Mouse (Mus musculus) forebrain, postnatal 0 days (tissue): ENCODE data around the gene Mkrn2os. TPM values are rescaled to one million over a fixed set of nuclear protein-coding genes. Genes with fewer than 3 reads are reported as not detected.

Experiments used
- ATAC-seq: fragments of 200-750 bp; cut with Nextera tagmentation; 2 replicates; pipeline ENCODE4 v1.8.0; 2017; ENCODE audit warnings: mild to moderate bottlenecking, moderate library complexity
- DNase-seq: peaks from one replicate; pipeline ENCODE4 v3.0.0-alpha.2; 2015
- H3K27ac ChIP-seq: fragments of 300-500 bp; sonication (generic); 2 replicates; pipeline ENCODE4 v1.5.1; 2014; ENCODE audit warnings: low read depth, mild to moderate bottlenecking, antibody characterized with exemption, low read length, moderate library complexity, mixed read lengths
- H3K27me3 ChIP-seq: fragments of 300-500 bp; sonication (generic); 2 replicates; pipeline ENCODE4 v1.6.1; 2014; ENCODE audit warnings: mild to moderate bottlenecking, low read length, mixed read lengths; ENCODE audit not compliant: insufficient read depth
- H3K36me3 ChIP-seq: fragments of 300-500 bp; sonication (generic); 2 replicates; pipeline ENCODE4 v1.6.1; 2014; ENCODE audit warnings: mild to moderate bottlenecking, moderate library complexity; ENCODE audit not compliant: insufficient read depth
- H3K4me1 ChIP-seq: fragments of 300-500 bp; sonication (generic); 2 replicates; pipeline ENCODE4 v1.6.1; 2014; ENCODE audit warnings: antibody characterized with exemption; ENCODE audit not compliant: insufficient read depth
- H3K4me2 ChIP-seq: fragments of 300-500 bp; sonication (generic); 2 replicates; pipeline ENCODE4 v1.6.1; 2014; ENCODE audit warnings: low read depth, mild to moderate bottlenecking, moderate library complexity
- H3K4me3 ChIP-seq: fragments of 300-500 bp; sonication (generic); 2 replicates; pipeline ENCODE4 v1.5.1; 2014; ENCODE audit warnings: low read depth, low read length, mixed read lengths
- H3K9ac ChIP-seq: fragments of 300-500 bp; sonication (generic); 2 replicates; pipeline ENCODE4 v1.6.1; 2014; ENCODE audit warnings: mild to moderate bottlenecking
- H3K9me3 ChIP-seq: fragments of 300-500 bp; sonication (generic); 2 replicates; pipeline ENCODE4 v1.6.1; 2016; ENCODE audit warnings: low read length
- CTCF ChIP-seq: sonication (generic); IDR thresholded peaks from 2 replicates; pipeline ENCODE4 v1.5.1; 2016; ENCODE audit warnings: antibody characterized with exemption, control low read depth, low read depth
- WGBS: fragments of 180-500 bp; shearing (Covaris S2); extraction: QIAGEN DNeasy Blood & Tissue Kit; methylation state at CpG from one replicate; pipeline ENCODE4 v1.1.7; 2014; 5-methylcytosine and 5-hydroxymethylcytosine counted together
- polyA plus RNA-seq: library from polyadenylated mRNA; unstranded; fragments of >200 nt; fragmentation: Nextera tagmentation; extraction: Ambion mirVana; gene quantifications from 2 replicates; pipeline ENCODE4 v1.2.1, GENCODE M21; 2015
- total RNA-seq: library from RNA; depleted of rRNA; stranded (reverse); fragments of >200 nt; gene quantifications from 2 replicates; pipeline ENCODE4 v1.2.3, GENCODE M21; 2014

Mkrn2os gene
- total and polyA plus RNA-seq, 2 experiments from 2014 or later = 0.35 to 0.38 TPM

DNA sequence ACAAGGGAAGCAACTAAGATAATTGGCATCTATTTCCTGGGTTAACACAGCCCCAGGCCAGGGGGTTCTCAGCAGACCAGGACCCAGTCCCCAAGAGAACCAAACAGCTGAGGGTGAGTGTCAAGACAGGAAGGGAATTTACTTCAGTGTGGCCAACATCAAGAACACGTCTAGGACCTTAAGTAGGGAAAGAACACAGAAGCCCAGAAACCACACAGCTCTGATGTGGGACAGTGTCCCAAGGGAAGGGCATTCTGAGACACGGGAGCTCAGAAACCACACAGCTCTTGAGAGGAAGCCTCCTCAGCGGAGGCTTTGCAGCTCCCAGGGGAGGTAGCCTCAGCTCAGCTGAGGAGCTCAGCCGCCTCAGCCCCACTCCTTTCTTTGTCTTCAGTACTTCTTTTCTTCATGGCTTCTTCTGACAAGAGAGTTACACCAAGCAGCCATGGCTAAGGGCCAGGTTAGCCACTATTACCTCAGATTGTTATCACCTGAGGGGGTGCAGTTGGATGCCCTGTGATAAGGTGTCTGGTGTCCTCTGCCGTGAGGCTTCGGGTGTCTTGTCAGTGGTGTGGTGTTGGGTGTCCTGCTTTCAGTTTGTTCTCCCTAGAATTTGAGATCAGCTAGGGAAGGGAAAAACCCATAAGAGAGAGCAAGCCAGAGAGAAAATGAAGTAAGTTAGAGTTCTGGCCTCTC lies 8.8 kb downstream of the Mkrn2os start:
- Histone ChIP-seq H3K36me3 (peaks cover 28% of the 10 kb centered on the region), H3K9ac (no peak overlapping the region), H3K9me3 (no peaks in the 10 kb centered on the region), H3K27me3 (no peaks in the 10 kb centered on the region), H3K4me2 (no peak overlapping the region), H3K4me3 (no peak overlapping the region), H3K4me1 (no peaks in the 10 kb centered on the region), H3K27ac (no peak overlapping the region)
- ATAC-seq (no peak), DNase-seq (no peak)
- no peak for TF ChIP-seq CTCF
- WGBS = 84% methylated on average over 6 of the region's 6 CpGs

DNA sequence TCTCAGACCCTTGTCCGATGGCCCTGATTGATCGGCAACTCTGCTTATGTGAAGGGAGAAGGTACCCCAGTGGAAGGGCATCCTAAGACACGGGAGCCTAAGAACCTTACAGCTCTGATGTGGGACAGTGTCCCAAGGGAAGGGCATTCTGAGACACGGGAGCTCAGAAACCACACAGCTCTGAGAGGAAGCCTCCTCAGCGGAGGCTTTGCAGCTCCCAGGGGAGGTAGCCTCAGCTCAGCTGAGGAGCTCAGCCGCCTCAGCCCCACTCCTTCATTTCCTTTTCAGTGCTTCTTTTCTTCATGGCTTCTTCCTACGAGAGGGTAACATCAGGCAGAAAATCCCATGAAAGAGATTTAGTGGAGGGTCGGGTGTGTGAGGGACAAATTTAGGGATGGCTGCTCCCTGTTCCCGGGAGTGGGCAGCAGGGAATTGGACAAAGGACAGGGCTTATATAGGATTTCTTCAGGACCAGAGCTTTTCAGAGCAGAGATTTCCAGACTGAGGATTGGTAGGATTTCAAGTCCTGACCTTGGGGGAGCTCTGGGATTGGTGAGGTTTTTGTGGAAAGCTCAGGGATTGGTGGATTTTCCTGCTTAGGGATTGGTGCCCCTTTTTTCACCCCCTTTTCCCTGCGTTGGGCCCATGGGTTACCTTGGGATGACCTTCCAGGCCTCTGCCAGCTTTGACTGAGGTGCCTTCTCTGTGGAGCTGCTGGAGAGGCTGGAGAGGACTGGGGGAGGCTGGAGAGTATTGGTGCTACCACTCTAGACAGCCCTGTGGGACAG lies 9.9 kb downstream of the Mkrn2os start:
- DNase-seq = no peak
- Histone ChIP-seq H3K27me3 (no peaks in the 10 kb centered on the region), H3K4me1 (no peaks in the 10 kb centered on the region), H3K9ac (no peak overlapping the region), H3K9me3 (no peaks in the 10 kb centered on the region), H3K36me3 (peaks cover 38% of the 10 kb centered on the region), H3K4me3 (no peak overlapping the region), H3K27ac (no peak overlapping the region), H3K4me2 (no peak overlapping the region)
- TF ChIP-seq CTCF = no peak
- ATAC-seq = no peak
- 85% methylated on average over 10 of the region's 10 CpGs for WGBS

DNA sequence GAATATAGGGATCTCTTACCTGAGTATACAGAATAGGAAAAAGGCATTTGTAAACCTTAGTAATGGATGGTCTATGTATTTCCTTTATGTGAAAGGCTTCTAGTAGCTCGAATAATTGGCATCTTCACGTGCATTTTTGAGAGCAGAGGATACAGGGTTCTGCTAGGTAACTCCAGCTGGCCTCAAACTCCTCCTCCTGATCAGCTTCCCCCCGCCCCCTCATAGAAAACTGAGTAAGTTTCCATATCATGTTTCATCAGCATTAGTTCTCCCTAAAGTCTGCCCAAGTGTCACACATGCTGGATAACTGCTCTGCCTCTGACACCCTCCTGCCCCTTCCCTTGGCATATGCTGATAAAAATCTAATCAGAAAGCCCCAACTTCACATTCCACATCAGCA lies 11.6 kb downstream of the Mkrn2os start:
- DNase-seq (no peak), ATAC-seq (no peak)
- H3K36me3 ChIP-seq = peaks cover 54% of the 10 kb centered on the region
- H3K4me3 ChIP-seq = no peak overlapping the region
- 85% methylated on average over 3 of the region's 3 CpGs for WGBS
- no peak overlapping the region for H3K4me2 ChIP-seq
- no peak overlapping the region for H3K27ac ChIP-seq
- H3K9me3 ChIP-seq = no peaks in the 10 kb centered on the region
- no peak for TF ChIP-seq CTCF
- H3K4me1 ChIP-seq = no peaks in the 10 kb centered on the region
- no peak overlapping the region for H3K9ac ChIP-seq
- H3K27me3 ChIP-seq = no peaks in the 10 kb centered on the region

DNA sequence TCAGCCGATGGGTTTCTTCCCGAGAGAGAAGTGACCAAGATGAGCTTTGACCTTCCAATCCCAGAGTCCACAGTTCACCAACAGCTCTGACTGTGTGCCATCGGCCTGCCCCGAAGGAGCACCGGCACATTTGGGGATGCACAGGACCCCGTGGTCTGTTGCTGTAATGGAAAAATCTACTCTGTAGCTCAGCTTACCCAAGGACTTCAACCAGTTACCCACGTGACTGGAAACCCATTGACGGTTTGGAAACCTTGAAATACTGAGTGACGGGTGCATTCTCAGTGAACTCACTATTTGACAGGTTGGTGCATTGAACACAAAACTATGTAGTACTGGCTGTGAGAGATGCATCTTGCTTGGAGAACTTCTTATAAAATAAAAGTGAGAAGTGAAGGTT lies 14.4 kb downstream of the Mkrn2os start:
- no peak overlapping the region for H3K4me3 ChIP-seq
- H3K36me3 ChIP-seq = peaks cover 76% of the 10 kb centered on the region
- H3K4me1 ChIP-seq = no peaks in the 10 kb centered on the region
- 76% methylated on average over 9 of the region's 9 CpGs for WGBS
- H3K27me3 ChIP-seq = no peaks in the 10 kb centered on the region
- no peak for ATAC-seq
- H3K27ac ChIP-seq = no peak overlapping the region
- no peaks in the 10 kb centered on the region for H3K9me3 ChIP-seq
- no peak for DNase-seq
- H3K4me2 ChIP-seq = no peak overlapping the region
- no peak overlapping the region for H3K9ac ChIP-seq
- TF ChIP-seq CTCF = no peak

DNA sequence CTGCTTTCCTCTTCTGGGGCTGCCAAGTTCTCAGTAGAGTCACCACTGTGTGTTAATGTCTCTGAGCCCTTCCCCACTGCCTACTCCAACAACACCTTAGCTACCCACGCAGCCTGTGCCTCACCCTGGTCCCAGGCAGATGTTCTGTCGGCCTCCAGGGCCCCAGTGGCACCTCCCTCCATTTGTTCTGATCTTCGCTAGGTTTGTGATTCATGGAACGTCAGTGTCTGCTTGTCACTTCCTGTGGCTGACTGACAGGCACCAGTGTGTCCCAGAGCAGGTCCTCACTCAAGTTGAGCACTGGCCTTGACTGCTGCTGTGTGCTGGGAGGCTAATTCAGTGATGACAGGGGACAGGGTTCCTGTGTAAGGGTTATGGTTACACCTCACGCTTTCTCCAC lies 15.0 kb downstream of the Mkrn2os start:
- Histone ChIP-seq H3K4me1 (no peaks in the 10 kb centered on the region), H3K9ac (no peak overlapping the region), H3K4me2 (no peak overlapping the region), H3K27ac (no peak overlapping the region), H3K36me3 (peaks cover 80% of the 10 kb centered on the region), H3K27me3 (no peaks in the 10 kb centered on the region), H3K4me3 (no peak overlapping the region), H3K9me3 (no peaks in the 10 kb centered on the region)
- DNase-seq (no peak), ATAC-seq (no peak)
- 84% methylated on average over 5 of the region's 5 CpGs for WGBS
- TF ChIP-seq CTCF = no peak

DNA sequence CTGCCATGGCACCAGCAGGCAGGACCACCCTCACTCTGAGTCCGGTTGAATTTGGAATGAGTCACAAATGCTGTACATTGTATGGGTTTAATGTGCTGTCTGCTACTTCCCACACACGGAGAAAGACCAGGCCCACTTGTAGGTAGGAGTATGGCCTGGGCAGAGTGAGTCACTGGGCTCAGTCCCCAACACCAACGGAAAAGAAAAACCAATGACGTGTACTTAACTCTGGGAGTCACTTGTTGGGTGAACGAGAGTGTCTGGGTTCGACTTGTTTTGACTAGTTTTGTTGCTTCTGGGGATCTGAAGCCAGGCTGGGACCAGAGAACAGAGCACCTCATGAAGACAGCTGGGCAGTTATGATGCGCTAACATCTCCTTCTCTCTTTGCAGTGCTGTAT lies 18.2 kb downstream of the Mkrn2os start:
- H3K27me3 ChIP-seq = no peaks in the 10 kb centered on the region
- no peak overlapping the region for H3K4me2 ChIP-seq
- H3K9me3 ChIP-seq = no peaks in the 10 kb centered on the region
- ATAC-seq (no peak), DNase-seq (no peak)
- no peaks in the 10 kb centered on the region for H3K4me1 ChIP-seq
- peaks cover 81% of the 10 kb centered on the region for H3K36me3 ChIP-seq
- H3K9ac ChIP-seq = no peak overlapping the region
- 86% methylated on average over 7 of the region's 7 CpGs for WGBS
- no peak for TF ChIP-seq CTCF
- no peak overlapping the region for H3K27ac ChIP-seq
- H3K4me3 ChIP-seq = no peak overlapping the region

DNA sequence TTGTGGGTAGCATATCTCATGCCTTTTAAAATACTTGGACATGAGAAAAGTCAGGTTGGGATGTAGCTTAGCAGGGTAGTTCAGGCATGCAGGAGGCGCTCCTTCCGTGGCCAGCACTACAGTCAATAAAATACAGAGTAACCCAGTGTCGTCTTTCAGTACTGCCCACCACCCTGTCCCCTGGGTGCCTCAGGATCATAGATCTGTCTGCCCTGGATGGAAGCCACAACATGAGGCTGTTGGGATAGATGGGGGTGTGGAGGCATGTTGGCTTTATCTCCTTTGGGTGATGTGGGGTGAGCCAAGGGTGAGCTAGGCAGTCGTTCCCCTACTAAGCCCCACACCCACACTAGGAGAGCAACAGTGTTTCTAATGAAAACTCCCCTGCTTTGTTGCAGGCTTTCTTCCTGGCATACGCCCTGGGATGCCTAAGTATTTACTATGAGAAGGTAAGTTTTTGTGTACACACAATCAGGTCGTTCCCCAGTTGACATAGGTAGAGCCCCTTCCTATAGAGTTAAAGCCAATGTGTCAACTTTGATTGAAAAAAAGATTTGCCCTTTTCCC lies 26.8 kb downstream of the Mkrn2os start:
- no peak for DNase-seq
- no peak for ATAC-seq
- Histone ChIP-seq H3K9me3 (no peaks in the 10 kb centered on the region), H3K36me3 (peaks cover 68% of the 10 kb centered on the region), H3K9ac (no peak overlapping the region), H3K27ac (no peak overlapping the region), H3K4me1 (no peaks in the 10 kb centered on the region), H3K4me3 (no peak overlapping the region), H3K4me2 (no peak overlapping the region), H3K27me3 (no peaks in the 10 kb centered on the region)
- TF ChIP-seq CTCF = no peak
- WGBS = 96% methylated on average over 6 of the region's 6 CpGs
